Mouse (Mus musculus) adrenal gland, postnatal 0 days (tissue): ENCODE measurements around the gene Olfr54. TPM values are rescaled to one million over a fixed set of nuclear protein-coding genes. Genes with fewer than 3 reads are reported as not detected.

ENCODE experiments used
- polyA plus RNA-seq: library from polyadenylated mRNA; unstranded; fragments of >200 nt; fragmentation: Nextera tagmentation; extraction: Ambion mirVana; gene quantifications from 2 replicates; pipeline ENCODE4 v1.2.1, GENCODE M21; 2015

The Olfr54 gene
- 0.35 and 0.63 TPM in 2 replicates for polyA plus RNA-seq

DNA sequence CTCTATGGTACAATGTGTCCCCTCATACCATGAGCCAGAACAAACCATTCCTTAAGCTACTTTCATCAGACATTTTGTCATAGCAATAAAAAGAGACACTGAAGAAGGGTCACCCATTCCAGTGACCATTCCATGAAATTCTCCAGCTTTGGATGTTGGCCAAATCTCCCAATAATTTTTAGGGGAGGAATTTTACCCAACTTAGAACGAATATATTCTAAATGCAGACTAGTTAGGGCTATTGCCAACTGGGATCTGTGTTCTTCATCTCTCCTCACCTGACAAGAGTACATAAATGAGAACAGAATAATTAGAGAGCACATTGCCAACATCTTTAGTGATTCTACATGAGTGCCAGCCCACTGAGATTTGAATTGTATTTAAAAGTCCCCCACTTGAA lies at the start of gene Olfr54:
Gene Olfr54 (plus strand): TSS at position 301 of the 400 bp plus-strand sequence.

DNA sequence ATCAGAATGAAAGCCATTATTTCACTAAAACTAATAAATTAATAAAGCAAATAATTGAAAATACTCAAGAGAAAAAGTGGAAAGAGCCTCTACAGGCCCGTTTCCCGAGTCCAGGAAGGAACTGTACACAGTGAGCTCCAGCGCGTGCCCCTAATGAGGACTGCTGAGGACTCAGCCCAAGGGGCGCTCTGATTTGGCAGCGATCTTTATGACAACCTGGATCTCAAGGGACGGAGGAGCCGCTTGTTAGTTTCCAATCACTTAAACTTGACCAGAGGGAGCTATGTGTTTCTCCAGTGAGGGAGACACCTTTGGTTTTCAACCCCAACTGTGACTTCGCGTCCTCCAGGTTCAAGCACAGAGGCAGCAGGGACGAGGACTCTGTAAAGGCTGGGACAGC lies 47.8 kb upstream of the Olfr54 start, which contains the start of gene Olfr1378:
Gene Olfr1378 (plus strand): TSS at position 301 of the 400 bp plus-strand sequence.

DNA sequence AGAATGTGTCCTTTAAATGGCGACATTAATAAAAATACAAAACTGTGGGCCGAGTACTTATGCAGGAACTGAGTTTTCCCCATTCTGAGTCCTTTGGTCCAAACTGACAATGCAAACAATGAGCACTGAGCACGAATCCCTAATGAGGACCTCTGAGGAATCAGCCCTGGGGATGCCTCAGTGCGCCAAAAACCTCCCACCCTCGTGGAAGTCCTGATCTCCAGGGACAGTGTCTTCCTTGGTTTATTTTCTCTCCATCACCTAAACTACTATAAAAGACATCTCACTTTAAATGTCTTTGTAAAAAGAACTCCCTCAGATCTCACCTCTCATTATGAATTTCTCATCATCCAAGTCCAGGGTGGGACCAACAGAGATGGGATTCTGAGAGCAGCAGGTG lies 32.4 kb upstream of the Olfr54 start, which contains the start of gene Olfr1377:
Gene Olfr1377 (plus strand): TSS at position 301 of the 400 bp plus-strand sequence.

GRCm38 (mm10) chr11:51003296-51003695 lies 10.7 kb upstream of the Olfr54 start, which contains the start of gene Olfr51:
Olfr51 (plus strand) TSS chr11:51003596.

DNA sequence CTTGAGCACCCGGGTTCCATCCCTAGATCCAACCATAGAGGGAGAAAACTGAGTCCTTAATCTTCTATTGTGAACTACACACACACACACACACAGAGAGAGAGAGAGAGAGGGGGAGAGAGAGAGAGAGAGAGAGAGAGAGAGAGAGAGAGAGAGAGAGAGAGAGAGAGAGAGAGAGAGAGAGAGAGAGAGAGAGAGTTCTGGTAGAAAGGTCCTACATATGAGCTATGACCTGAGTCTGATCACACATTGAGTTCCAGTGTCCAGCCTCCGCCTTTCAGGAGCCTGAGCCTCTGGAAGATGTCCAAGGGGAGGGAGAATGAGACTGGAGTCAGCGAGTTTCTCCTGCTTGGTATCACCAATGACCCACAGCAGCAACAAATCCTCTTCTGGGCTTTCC lies 33.8 kb downstream of the Olfr54 start, which contains the start of gene Olfr1375:
Gene Olfr1375 (plus strand): TSS at position 301 of the 400 bp plus-strand sequence.

DNA sequence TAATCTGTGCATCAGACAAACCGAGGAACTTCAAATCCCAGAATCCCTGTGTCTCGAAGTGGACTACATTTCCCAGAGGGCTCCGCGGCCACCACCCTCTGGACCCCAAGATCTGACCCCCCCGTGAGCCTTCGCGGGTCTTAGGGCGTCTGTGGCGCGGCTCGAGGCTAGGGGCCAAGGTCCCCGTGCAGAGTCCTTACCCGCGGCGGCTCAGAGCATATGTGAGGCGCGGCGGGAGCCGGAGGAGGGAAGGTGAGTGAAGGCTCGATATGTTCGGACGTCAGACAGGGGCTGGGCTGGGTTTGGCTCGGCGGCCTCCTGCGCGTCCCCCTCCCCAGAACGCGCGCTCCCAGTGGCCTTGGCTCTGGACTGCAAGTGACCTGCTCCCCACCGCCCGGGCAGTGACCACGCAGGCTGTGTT lies 45.1 kb downstream of the Olfr54 start, which contains the start of gene Zfp354a:
Gene Zfp354a (plus strand): TSS at position 107 of the 421 bp plus-strand sequence.

Other genes starting within 250 kb of the Olfr54 start
- gene Zfp354c, start 186.5 kb upstream of the Olfr54 start, polyA plus RNA-seq = 8.3 and 10.0 TPM in 2 replicates
- gene Zfp879, start 172.7 kb upstream of the Olfr54 start, polyA plus RNA-seq = 1.1 and 1.3 TPM in 2 replicates
- 0.14 TPM in 1 of 2 replicates, not detected in the other for gene Grm6, start 163.6 kb upstream of the Olfr54 start, polyA plus RNA-seq
- gene Zfp454, start 126.6 kb upstream of the Olfr54 start, polyA plus RNA-seq = 3.3 and 4.3 TPM in 2 replicates
- gene Zfp2, start 98.1 kb upstream of the Olfr54 start, polyA plus RNA-seq = 10.2 and 10.8 TPM in 2 replicates
- 1.6 and 1.8 TPM in 2 replicates for gene Zfp354b, start 82.6 kb upstream of the Olfr54 start, polyA plus RNA-seq
- not detected in 2 replicates for gene 4933414I15Rik, start 70.5 kb upstream of the Olfr54 start, polyA plus RNA-seq
- 0.23 TPM in 1 of 2 replicates, not detected in the other for gene Prop1, start 60.5 kb upstream of the Olfr54 start, polyA plus RNA-seq
- gene Olfr1378, start 47.7 kb upstream of the Olfr54 start, polyA plus RNA-seq = not detected in 2 replicates
- not detected in 2 replicates for gene Olfr1377, start 32.3 kb upstream of the Olfr54 start, polyA plus RNA-seq
- gene Olfr51, start 10.6 kb upstream of the Olfr54 start, polyA plus RNA-seq = not detected in 2 replicates
- not detected in 2 replicates for gene Olfr1375, start 33.9 kb downstream of the Olfr54 start, polyA plus RNA-seq
- gene Zfp354a, start 45.0 kb downstream of the Olfr54 start, polyA plus RNA-seq = 5.8 and 6.9 TPM in 2 replicates
- not detected in 2 replicates for gene Gm12569, start 206.2 kb downstream of the Olfr54 start, polyA plus RNA-seq
- gene Clk4, start 247.5 kb downstream of the Olfr54 start, polyA plus RNA-seq = 73.4 and 85.5 TPM in 2 replicates
- gene BC049762, start 248.8 kb downstream of the Olfr54 start, polyA plus RNA-seq = 2.1 and 2.7 TPM in 2 replicates